Mouse (Mus musculus): Measurements from ENCODE around the gene Reep1.
A peak's percentile ranks its signal among the peaks of the same experiment; 100 is the strongest.
"Not testable (repeated sequence)": the region's sequence is repeated elsewhere in the genome, so short reads cannot be mapped to it uniquely, and the experiment has no call there.

Reep1 gene

DNA sequence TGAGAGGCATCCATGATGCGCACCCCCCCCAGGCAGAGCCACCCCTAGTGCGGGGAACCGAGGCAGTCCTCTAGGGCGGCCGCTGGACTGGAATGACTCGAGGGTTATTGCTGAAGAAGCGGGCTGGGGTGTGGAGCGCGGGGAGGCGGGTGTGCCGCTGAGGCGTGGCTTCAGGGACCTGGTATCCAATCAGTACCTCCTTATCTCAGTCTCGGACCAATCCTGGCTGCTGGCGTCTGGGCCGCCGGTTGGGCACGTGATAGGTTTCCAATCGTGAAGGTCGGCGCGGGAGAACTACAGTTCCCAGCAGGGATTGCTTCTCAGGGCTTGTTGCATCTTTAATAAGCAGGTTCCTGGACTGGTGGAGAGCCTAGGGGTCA, 124.2 kb downstream of the Reep1 start:
- DNase-seq (ENCODE audit: low read depth in 2 of 2, low spot score in 2 of 2), result peak; percentile 91

DNA sequence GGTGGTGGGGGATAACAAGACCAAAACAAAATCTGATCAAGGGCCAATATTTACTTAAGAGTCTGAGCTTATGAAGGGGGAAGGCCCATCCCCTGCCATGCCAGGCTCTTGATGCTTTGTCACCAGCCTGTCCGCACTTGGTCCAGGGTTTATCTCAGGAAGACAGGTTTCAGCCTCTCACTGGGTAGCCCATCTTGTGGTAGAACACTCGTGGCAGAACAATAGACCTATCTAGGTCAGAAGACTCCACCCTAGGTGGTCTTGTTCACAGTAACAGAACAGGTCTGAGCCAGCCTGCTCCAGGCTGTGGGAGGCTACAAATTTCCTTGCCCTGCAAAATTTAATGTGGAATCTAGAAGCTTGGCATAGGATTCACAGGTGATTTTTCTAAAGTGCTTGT, 129.4 kb downstream of the Reep1 start:
- DNase-seq (ENCODE audit: low read depth in 2 of 2, low spot score in 2 of 2), result no peak

DNA sequence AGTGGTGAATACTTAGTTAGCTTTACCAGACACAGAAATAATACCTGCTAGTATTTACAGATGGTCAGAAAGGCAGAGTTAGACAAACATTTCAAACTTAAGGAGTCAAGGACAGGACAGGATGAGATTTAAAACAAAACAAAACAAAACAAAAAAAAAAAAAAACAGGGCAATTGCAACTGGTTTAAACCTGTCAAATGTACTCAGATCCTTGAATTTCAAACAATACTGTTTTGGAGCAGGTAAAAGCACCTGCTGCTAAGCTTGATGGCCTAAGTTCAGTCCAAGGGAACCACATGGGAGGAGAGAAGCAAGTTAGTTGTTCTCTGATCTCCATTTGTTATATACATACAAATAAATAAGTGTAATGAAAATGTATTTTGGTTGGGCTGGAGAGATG, 132.5 kb downstream of the Reep1 start:
- no peak for DNase-seq (ENCODE audit: low read depth in 2 of 2, low spot score in 2 of 2)

DNA sequence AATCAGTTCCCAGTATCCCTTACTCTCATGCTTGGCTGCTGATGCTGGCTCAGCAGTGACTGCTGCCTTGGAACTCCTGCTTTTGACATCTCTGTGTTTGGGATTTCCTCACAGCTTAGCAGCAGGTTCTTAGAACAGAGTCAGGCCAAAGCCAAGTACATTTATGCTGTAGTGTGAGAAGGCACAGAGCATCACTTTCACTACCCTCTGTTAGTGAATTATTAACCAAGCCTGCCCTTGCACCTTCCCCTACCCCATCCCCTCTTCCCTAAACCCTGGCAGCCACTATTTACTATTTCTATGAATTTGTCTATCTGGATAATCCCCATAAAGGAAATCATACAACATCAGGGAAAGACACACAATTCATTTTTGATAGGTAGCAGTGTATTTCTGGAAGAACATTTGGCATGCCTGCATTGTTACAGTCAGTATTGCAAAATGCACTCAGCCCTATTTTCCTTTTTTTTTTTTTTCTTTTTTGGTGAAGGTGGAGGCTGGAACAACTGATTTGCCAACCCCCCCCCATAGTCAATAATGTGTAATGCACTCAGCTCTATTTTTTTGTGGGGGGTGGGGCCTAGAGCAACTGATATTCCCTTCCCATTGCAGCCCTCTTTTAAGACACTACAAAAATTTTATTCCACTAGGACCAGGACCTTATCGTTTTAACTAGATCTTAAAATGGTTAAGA, 133.4 kb downstream of the Reep1 start:
- no peak for DNase-seq (ENCODE audit: low read depth in 2 of 2, low spot score in 2 of 2)

DNA sequence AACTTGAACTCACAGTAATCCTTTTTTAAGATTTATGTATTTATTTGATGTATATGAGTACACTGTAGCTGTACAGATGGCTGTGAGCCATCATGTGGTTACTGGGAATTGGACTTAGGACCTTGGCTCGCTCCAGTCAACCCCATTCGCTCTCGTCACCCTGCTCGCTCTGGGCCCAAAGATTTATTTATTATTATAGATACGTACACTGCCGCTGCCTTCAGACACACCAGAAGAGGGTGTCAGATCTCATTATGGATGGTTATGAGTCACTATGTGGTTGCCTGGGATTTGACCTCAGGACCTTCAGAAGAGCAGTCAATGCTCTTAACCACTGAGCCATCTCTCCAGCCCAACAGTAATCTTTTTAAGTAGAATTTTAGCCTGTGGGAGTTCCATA, 139.5 kb downstream of the Reep1 start:
- DNase-seq (ENCODE audit: low read depth in 2 of 2, low spot score in 2 of 2), result not testable (repeated sequence)

Data from CD8-positive naive resting alpha-beta T cell, adult 2 months (primary cell).